Mouse (Mus musculus) embryonic facial prominence, embryonic 12.5 days (tissue): ENCODE data around the gene Tnrc18. TPM values are rescaled to one million over a fixed set of nuclear protein-coding genes. Genes with fewer than 3 reads are reported as not detected.

Source experiments
- ATAC-seq: fragments of 200-750 bp; cut with Nextera tagmentation; 2 replicates; pipeline ENCODE4 v1.8.0; 2017; ENCODE audit not compliant: insufficient number of reproducible peaks, insufficient read depth, low FRiP score, low TSS enrichment
- H3K27ac ChIP-seq: fragments of 300-500 bp; sonication (generic); 2 replicates; pipeline ENCODE4 v1.5.1; 2016; ENCODE audit warnings: mild to moderate bottlenecking
- H3K27me3 ChIP-seq: fragments of 300-500 bp; sonication (generic); 2 replicates; pipeline ENCODE4 v1.6.1; 2016; ENCODE audit warnings: mild to moderate bottlenecking, moderate library complexity
- H3K36me3 ChIP-seq: fragments of 300-500 bp; sonication (generic); 2 replicates; pipeline ENCODE4 v1.6.1; 2016; ENCODE audit warnings: mild to moderate bottlenecking
- H3K4me1 ChIP-seq: fragments of 300-500 bp; sonication (generic); 2 replicates; pipeline ENCODE4 v1.6.1; 2016
- H3K4me2 ChIP-seq: fragments of 300-500 bp; sonication (generic); replicated peaks from 2 replicates; pipeline ENCODE4 v1.6.1; 2016; ENCODE audit warnings: mild to moderate bottlenecking, moderate library complexity
- H3K4me3 ChIP-seq: fragments of 300-500 bp; sonication (generic); 2 replicates; pipeline ENCODE4 v1.5.1; 2016; ENCODE audit warnings: mild to moderate bottlenecking
- H3K9ac ChIP-seq: fragments of 300-500 bp; sonication (generic); 2 replicates; pipeline ENCODE4 v1.6.1; 2016; ENCODE audit warnings: mild to moderate bottlenecking, moderate library complexity
- H3K9me3 ChIP-seq: fragments of 300-500 bp; sonication (generic); 2 replicates; pipeline ENCODE4 v1.6.1; 2016; ENCODE audit warnings: mild to moderate bottlenecking, moderate library complexity
- WGBS: fragments of 180-500 bp; shearing (Covaris S2); methylation state at CpG from one replicate; pipeline ENCODE4 v1.1.7; 2016; 5-methylcytosine and 5-hydroxymethylcytosine counted together
- polyA plus RNA-seq: library from polyadenylated mRNA; unstranded; fragments of >200 nt; fragmentation: Nextera tagmentation; extraction: Ambion mirVana; gene quantifications from 2 replicates; pipeline ENCODE4 v1.2.1, GENCODE M21; 2016

Gene Tnrc18
- polyA plus RNA-seq, 1 experiment from 2014 or later = 61.0 TPM

DNA sequence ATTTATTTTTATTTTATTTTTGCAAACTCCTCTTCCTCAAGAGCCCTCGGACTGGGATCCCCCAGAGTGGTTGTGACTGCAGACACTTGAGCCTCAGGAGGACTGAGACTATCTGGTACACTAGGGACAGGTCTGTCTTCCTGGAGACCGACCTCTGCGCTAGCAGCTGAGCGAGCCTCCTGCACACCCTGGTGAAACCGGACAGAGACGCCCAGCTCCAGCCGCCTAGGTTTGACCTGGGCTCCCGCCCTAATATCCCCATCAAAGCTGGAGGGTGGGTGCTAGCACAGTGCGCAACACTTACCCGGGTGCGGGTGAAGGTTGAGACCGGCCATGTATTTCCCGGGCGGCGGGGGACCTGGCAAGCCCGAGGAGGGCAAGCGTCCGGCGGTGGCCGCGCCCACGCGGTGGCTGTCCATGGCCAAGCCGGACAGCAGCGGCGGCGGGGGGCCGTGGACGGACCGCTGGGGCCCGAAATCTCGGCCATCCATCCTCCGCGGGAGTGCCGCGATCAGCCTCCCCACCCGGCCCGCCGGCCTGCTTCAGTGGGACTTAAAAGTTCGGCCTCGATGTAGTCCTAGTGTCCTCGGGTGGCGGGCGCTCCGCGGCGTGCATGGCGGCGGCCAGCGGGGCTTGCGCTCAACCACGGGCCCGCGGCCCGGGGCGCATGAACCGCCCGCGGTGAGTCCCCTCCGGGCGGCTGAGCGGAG, 2.6 kb downstream of the Tnrc18 start:
- no peak for ATAC-seq
- Histone ChIP-seq H3K4me1 (peaks cover 35% of the 10 kb centered on the region), H3K9ac (peak overlapping the region; percentile 100), H3K36me3 (peaks cover 14% of the 10 kb centered on the region; the same call in 1 of the 2 replicates), H3K4me3 (peak overlapping the region; percentile 97), H3K9me3 (no peaks in the 10 kb centered on the region), H3K27me3 (no peaks in the 10 kb centered on the region), H3K27ac (peak overlapping the region; percentile 100), H3K4me2 (peak overlapping the region; percentile 97)
- WGBS = under 1% methylated on average over 62 of the region's 62 CpGs

DNA sequence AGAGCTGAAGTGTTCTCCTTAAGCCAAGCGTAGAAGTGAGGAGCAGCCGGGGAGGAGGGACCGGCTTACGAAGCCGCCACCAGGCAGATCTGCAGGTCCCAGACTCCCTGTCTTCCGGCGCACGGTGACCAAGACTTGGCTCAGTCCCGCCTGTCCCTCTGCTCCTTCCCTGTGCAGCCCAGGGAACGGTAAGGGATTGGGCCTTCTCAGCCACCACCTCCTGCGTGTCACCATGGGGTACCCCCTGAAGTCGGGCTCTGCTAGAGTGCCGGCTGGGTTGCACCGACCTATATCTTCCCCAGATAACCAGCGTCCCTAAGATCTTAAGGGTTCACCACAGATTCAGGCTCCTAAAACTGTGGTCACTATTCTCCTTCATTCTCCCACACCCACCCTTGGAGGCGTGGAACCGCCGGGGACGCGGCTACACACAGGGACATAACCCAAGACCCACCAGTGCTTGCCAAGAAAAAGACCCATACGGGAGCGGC, 3.3 kb downstream of the Tnrc18 start:
- no peaks in the 10 kb centered on the region for H3K9me3 ChIP-seq
- WGBS = 1% methylated on average over 22 of the region's 22 CpGs
- ATAC-seq = no peak
- H3K27me3 ChIP-seq = no peaks in the 10 kb centered on the region
- H3K27ac ChIP-seq = peak overlapping the region; percentile 100
- peak overlapping the region; percentile 97 for H3K4me2 ChIP-seq
- peaks cover 19% of the 10 kb centered on the region for H3K36me3 ChIP-seq
- H3K9ac ChIP-seq = peak overlapping the region; percentile 100
- H3K4me1 ChIP-seq = peaks cover 37% of the 10 kb centered on the region
- H3K4me3 ChIP-seq = peak overlapping the region; percentile 97

- H3K36me3 ChIP-seq = peaks cover 23% of the 10 kb centered on the region
- H3K9ac ChIP-seq = peak overlapping the region; percentile 100
- peak overlapping the region; percentile 97 for H3K4me2 ChIP-seq
- peak overlapping the region; percentile 100 for H3K27ac ChIP-seq
- H3K4me1 ChIP-seq = peaks cover 37% of the 10 kb centered on the region
- H3K4me3 ChIP-seq = peak overlapping the region; percentile 97
- no peak for ATAC-seq
- H3K9me3 ChIP-seq = no peaks in the 10 kb centered on the region
- WGBS = under 1% methylated on average over 23 of the region's 23 CpGs
- H3K27me3 ChIP-seq = no peaks in the 10 kb centered on the region
These were observed 3.7 kb downstream of the Tnrc18 start for GRCm38 (mm10) chr5:142813722-142814111.

DNA sequence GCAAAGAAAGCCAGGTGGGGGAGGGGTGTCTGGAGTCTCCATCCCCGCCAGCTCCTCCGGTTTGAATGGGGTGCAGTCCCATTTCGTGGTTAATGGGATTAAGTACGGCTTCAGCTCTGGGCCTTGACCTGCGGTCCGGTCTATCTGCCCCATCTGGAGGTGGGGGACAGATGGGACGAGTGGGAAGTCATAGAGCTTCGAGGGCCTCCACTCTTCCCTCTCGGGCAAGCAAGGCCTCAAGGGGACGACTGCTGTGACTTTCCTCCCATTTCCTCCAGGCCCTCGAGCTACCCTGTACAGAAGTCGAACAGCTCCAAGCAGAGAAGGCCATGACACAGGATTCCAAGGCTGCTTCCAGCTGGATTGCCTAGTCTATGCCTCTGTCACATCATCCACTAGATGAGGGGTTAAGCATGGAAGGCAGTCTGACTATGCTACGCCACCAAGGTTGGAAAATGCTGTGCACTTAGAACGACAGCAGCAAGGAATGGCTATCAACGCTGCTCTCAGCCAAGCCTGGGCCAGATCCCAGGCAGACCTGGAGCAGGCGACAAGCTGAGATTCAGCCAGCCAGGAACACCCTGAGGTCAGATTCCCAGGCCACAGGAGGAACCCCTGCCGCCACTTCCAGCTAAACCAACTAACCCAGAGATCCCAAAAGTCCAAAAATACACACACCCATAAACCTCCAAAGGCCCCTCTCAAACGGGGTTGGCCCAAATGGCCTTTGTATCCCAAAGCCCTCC, 4.3 kb downstream of the Tnrc18 start:
- Histone ChIP-seq H3K9ac (peak overlapping the region; percentile 100), H3K27me3 (no peaks in the 10 kb centered on the region), H3K4me3 (peak overlapping the region; percentile 97), H3K9me3 (no peaks in the 10 kb centered on the region), H3K4me1 (peaks cover 37% of the 10 kb centered on the region), H3K27ac (peak overlapping the region; percentile 100), H3K4me2 (peak overlapping the region; percentile 97), H3K36me3 (peaks cover 25% of the 10 kb centered on the region)
- WGBS = 2% methylated on average over 18 of the region's 18 CpGs
- ATAC-seq = no peak

DNA sequence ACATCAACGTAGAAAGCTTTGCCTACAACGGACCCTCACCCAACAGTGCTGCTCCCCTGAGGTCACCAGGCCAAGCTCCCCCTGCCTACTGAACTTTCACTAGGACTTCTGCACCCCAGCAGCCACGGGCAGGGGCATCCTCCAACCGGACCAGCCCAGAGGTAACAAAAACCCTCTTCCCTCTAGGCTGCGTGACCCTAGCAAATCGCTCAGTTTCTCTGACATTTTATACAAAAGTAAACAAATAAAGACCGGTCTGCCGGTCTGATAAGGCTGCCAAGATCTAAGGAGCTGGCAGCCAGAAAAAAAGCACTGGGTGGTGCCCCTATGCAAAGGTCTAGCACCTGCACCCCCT, 4.9 kb downstream of the Tnrc18 start:
- 3% methylated on average over 8 of the region's 8 CpGs for WGBS
- Histone ChIP-seq H3K4me1 (peaks cover 37% of the 10 kb centered on the region), H3K27ac (peak overlapping the region; percentile 100), H3K9ac (peak overlapping the region; percentile 100), H3K4me2 (peak overlapping the region; percentile 97), H3K4me3 (peak overlapping the region; percentile 97), H3K27me3 (no peaks in the 10 kb centered on the region), H3K9me3 (no peaks in the 10 kb centered on the region), H3K36me3 (peaks cover 31% of the 10 kb centered on the region)
- ATAC-seq = no peak

- H3K27me3 ChIP-seq = no peaks in the 10 kb centered on the region
- H3K4me3 ChIP-seq = peak overlapping the region; percentile 97
- peaks cover 37% of the 10 kb centered on the region for H3K4me1 ChIP-seq
- no peaks in the 10 kb centered on the region for H3K9me3 ChIP-seq
- 0 out of 2 replicates have a peak overlapping the region, but pooled peaks have one; percentile 61 for H3K27ac ChIP-seq
- peak overlapping the region; percentile 100 for H3K9ac ChIP-seq
- WGBS = 24% methylated on average over 8 of the region's 8 CpGs
- peak overlapping the region; percentile 97 for H3K4me2 ChIP-seq
- peaks cover 37% of the 10 kb centered on the region for H3K36me3 ChIP-seq
- ATAC-seq = no peak
These were observed 5.5 kb downstream of the Tnrc18 start for GRCm38 (mm10) chr5:142811870-142812443.

- no peak for ATAC-seq
- H3K36me3 ChIP-seq = peaks cover 44% of the 10 kb centered on the region
- 17% methylated on average over 20 of the region's 20 CpGs for WGBS
- H3K4me1 ChIP-seq = peaks cover 37% of the 10 kb centered on the region
- no peaks in the 10 kb centered on the region for H3K27me3 ChIP-seq
- peak overlapping the region; percentile 97 for H3K4me3 ChIP-seq
- peak overlapping the region; percentile 97 for H3K4me2 ChIP-seq
- H3K9ac ChIP-seq = peak overlapping the region; percentile 60
- no peaks in the 10 kb centered on the region for H3K9me3 ChIP-seq
- H3K27ac ChIP-seq = peak overlapping the region; percentile 61
These were observed 6.5 kb downstream of the Tnrc18 start for GRCm38 (mm10) chr5:142810710-142811599.

DNA sequence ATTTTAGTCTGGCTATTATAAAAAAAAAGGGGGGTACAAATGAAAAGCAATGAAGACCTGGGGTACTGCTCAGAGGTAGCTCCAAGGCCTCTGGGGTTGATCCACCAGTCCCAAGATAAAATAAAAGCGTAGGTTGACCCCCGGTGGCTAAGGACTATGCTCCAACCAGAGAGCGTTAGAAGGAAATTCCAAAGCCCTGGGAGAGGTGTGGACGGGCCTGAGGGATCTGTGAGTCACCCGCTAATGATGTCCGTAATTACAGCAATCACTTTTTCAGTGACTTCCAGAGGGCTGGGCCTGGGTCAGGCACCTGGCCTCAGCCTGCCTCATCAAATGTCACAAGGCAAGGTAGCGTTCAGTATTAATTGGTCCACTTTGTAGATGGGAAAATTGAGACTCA, 9.8 kb downstream of the Tnrc18 start:
- no peak overlapping the region for H3K9ac ChIP-seq
- H3K4me3 ChIP-seq = no peak overlapping the region
- H3K9me3 ChIP-seq = no peaks in the 10 kb centered on the region
- no peak for ATAC-seq
- no peaks in the 10 kb centered on the region for H3K27me3 ChIP-seq
- H3K27ac ChIP-seq = no peak overlapping the region
- peaks cover 46% of the 10 kb centered on the region for H3K4me1 ChIP-seq
- peaks cover 49% of the 10 kb centered on the region for H3K36me3 ChIP-seq
- 61% methylated on average over 7 of the region's 7 CpGs for WGBS
- no peak overlapping the region for H3K4me2 ChIP-seq

GRCm38 (mm10) chr5:142803746-142804145, 13.7 kb downstream of the Tnrc18 start:
- Histone ChIP-seq H3K36me3 (peaks cover 44% of the 10 kb centered on the region), H3K27me3 (no peaks in the 10 kb centered on the region), H3K27ac (no peak overlapping the region), H3K9me3 (no peaks in the 10 kb centered on the region), H3K4me3 (no peak overlapping the region), H3K4me1 (peaks cover 46% of the 10 kb centered on the region), H3K4me2 (no peak overlapping the region), H3K9ac (no peak overlapping the region)
- no peak for ATAC-seq
- 79% methylated on average over 1 of the region's 1 CpGs for WGBS

DNA sequence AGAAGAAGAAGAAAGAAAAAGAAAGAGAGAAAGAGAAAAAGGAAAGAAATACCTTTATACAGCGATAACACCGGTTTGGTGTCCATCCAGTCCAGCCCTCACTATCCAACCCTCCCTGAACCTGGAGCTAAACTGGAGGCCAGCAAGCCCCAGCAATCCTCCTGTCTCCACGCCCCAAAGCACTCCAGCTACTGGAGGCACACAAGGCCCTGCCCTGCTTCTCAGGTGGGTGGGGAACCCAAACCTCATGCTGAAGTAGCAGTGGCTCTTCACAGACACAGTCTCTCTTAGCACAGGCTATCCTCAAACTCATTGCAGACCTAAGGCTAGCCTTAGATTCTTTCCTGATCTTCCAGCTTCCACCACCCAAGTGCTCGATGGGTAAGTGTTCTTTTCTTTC, 14.6 kb downstream of the Tnrc18 start:
- no peak overlapping the region for H3K27ac ChIP-seq
- no peak for ATAC-seq
- H3K9me3 ChIP-seq = no peaks in the 10 kb centered on the region
- H3K9ac ChIP-seq = no peak overlapping the region
- peaks cover 46% of the 10 kb centered on the region for H3K4me1 ChIP-seq
- WGBS = 87% methylated on average over 4 of the region's 4 CpGs
- peaks cover 43% of the 10 kb centered on the region for H3K36me3 ChIP-seq
- H3K27me3 ChIP-seq = no peaks in the 10 kb centered on the region
- no peak overlapping the region for H3K4me2 ChIP-seq
- H3K4me3 ChIP-seq = no peak overlapping the region

GRCm38 (mm10) chr5:142801977-142802376, 15.5 kb downstream of the Tnrc18 start:
- WGBS = 44% methylated on average over 2 of the region's 2 CpGs

More at GRCm38 (mm10) chr5:142801977-142802376, 15.5 kb downstream of the Tnrc18 start:
- no peak overlapping the region for H3K9ac ChIP-seq
- H3K4me3 ChIP-seq = no peak overlapping the region
- H3K27ac ChIP-seq = 0 out of 2 replicates have a peak overlapping the region, but pooled peaks have one; percentile 17
- peaks cover 46% of the 10 kb centered on the region for H3K4me1 ChIP-seq
- H3K4me2 ChIP-seq = 0 out of 2 replicates have a peak overlapping the region, but pooled peaks have one; percentile 9
- H3K27me3 ChIP-seq = no peaks in the 10 kb centered on the region
- no peaks in the 10 kb centered on the region for H3K9me3 ChIP-seq
- ATAC-seq = no peak
- peaks cover 37% of the 10 kb centered on the region for H3K36me3 ChIP-seq
